Mouse (Mus musculus): ENCODE data around the gene Tmem79. TPM values are rescaled to one million over a fixed set of nuclear protein-coding genes. Genes with fewer than 3 reads are reported as not detected.

Gene Tmem79
- polyA plus RNA-seq, 1 experiment from 2014 or later = 41.3 TPM

- peak overlapping the region; percentile 83 for H3K4me3 ChIP-seq (replicated peaks; ENCODE audit: low read length)
- H3K9ac ChIP-seq (ENCODE audit: low read length) = peak overlapping the region; percentile 93
- ATAC-seq (ENCODE audit: insufficient read depth, low FRiP score) = peak; percentile 18; the same call in 1 of the 2 replicates
- peak overlapping the region; percentile 97 for H3K27ac ChIP-seq (ENCODE audit: low read length)
- H3K27me3 ChIP-seq (ENCODE audit: control insufficient read depth, insufficient read depth, low read length) = no peaks in the 10 kb centered on the region
- no peaks in the 10 kb centered on the region for H3K9me3 ChIP-seq (replicated peaks; ENCODE audit: control insufficient read depth, low read length)
- H3K4me1 ChIP-seq (ENCODE audit: control insufficient read depth, insufficient read depth, low read length) = peaks cover 34% of the 10 kb centered on the region
- no peaks in the 10 kb centered on the region for H3K36me3 ChIP-seq (ENCODE audit: control insufficient read depth, insufficient read depth, low read length)
- WGBS = under 1% methylated on average over 27 of the region's 27 CpGs
- H3K4me2 ChIP-seq (ENCODE audit: low read depth, low read length) = peak overlapping the region; percentile 84
These were observed 403 bp downstream of the Tmem79 start for GRCm38 (mm10) chr3:88335436-88336053.

GRCm38 (mm10) chr3:88334902-88335435 lies 979 bp downstream of the Tmem79 start:
- WGBS = 34% methylated on average over 3 of the region's 3 CpGs
- H3K27ac ChIP-seq (ENCODE audit: low read length) = peak overlapping the region; percentile 97
- H3K9ac ChIP-seq (ENCODE audit: low read length) = peak overlapping the region; percentile 93
- H3K27me3 ChIP-seq (ENCODE audit: control insufficient read depth, insufficient read depth, low read length) = no peaks in the 10 kb centered on the region
- peak overlapping the region; percentile 84 for H3K4me2 ChIP-seq (ENCODE audit: low read depth, low read length)
- H3K9me3 ChIP-seq (replicated peaks; ENCODE audit: control insufficient read depth, low read length) = no peaks in the 10 kb centered on the region
- peak overlapping the region; percentile 83 for H3K4me3 ChIP-seq (replicated peaks; ENCODE audit: low read length)
- H3K36me3 ChIP-seq (ENCODE audit: control insufficient read depth, insufficient read depth, low read length) = no peaks in the 10 kb centered on the region
- peaks cover 34% of the 10 kb centered on the region for H3K4me1 ChIP-seq (ENCODE audit: control insufficient read depth, insufficient read depth, low read length)
- ATAC-seq (ENCODE audit: insufficient read depth, low FRiP score) = no peak

GRCm38 (mm10) chr3:88334029-88334658 lies 1.8 kb downstream of the Tmem79 start:
- H3K27me3 ChIP-seq (ENCODE audit: control insufficient read depth, insufficient read depth, low read length) = no peaks in the 10 kb centered on the region
- H3K4me1 ChIP-seq (ENCODE audit: control insufficient read depth, insufficient read depth, low read length) = peaks cover 33% of the 10 kb centered on the region
- peak overlapping the region; percentile 57 for H3K9ac ChIP-seq (ENCODE audit: low read length)
- H3K36me3 ChIP-seq (ENCODE audit: control insufficient read depth, insufficient read depth, low read length) = no peaks in the 10 kb centered on the region
- ATAC-seq (ENCODE audit: insufficient read depth, low FRiP score) = peak; percentile 67
- no peaks in the 10 kb centered on the region for H3K9me3 ChIP-seq (replicated peaks; ENCODE audit: control insufficient read depth, low read length)
- H3K4me3 ChIP-seq (replicated peaks; ENCODE audit: low read length) = peak overlapping the region; percentile 83
- H3K27ac ChIP-seq (ENCODE audit: low read length) = peak overlapping the region; percentile 97
- 34% methylated on average over 12 of the region's 12 CpGs for WGBS
- H3K4me2 ChIP-seq (ENCODE audit: low read depth, low read length) = peak overlapping the region; percentile 84

- ATAC-seq (ENCODE audit: insufficient read depth, low FRiP score) = no peak
- H3K4me1 ChIP-seq (ENCODE audit: control insufficient read depth, insufficient read depth, low read length) = peaks cover 16% of the 10 kb centered on the region
- 31% methylated on average over 2 of the region's 2 CpGs for WGBS
- no peak overlapping the region for H3K9ac ChIP-seq (ENCODE audit: low read length)
- no peaks in the 10 kb centered on the region for H3K27me3 ChIP-seq (ENCODE audit: control insufficient read depth, insufficient read depth, low read length)
- H3K36me3 ChIP-seq (ENCODE audit: control insufficient read depth, insufficient read depth, low read length) = peaks cover 7% of the 10 kb centered on the region; the same call in 1 of the 2 replicates
- no peak overlapping the region for H3K27ac ChIP-seq (ENCODE audit: low read length)
- no peaks in the 10 kb centered on the region for H3K9me3 ChIP-seq (replicated peaks; ENCODE audit: control insufficient read depth, low read length)
- H3K4me2 ChIP-seq (ENCODE audit: low read depth, low read length) = no peak overlapping the region
- H3K4me3 ChIP-seq (replicated peaks; ENCODE audit: low read length) = no peak overlapping the region
These were observed 4.7 kb downstream of the Tmem79 start for GRCm38 (mm10) chr3:88331282-88331681.

GRCm38 (mm10) chr3:88328956-88329355 lies 7.0 kb downstream of the Tmem79 start:
- H3K4me2 ChIP-seq (ENCODE audit: low read depth, low read length) = no peak overlapping the region

GRCm38 (mm10) chr3:88324951-88325405 lies 11.0 kb downstream of the Tmem79 start, which contains the start of gene Glmp:
Glmp (plus strand) TSS chr3:88325023.
- Histone ChIP-seq H3K4me3 (replicated peaks; ENCODE audit: low read length) (peak within 1 kb of the TSS; percentile 72), H3K9ac (ENCODE audit: low read length) (peak within 1 kb of the TSS; percentile 83), H3K9me3 (replicated peaks; ENCODE audit: control insufficient read depth, low read length) (no peaks in the 10 kb centered on the region), H3K4me2 (ENCODE audit: low read depth, low read length) (peak within 1 kb of the TSS; percentile 77), H3K27me3 (ENCODE audit: control insufficient read depth, insufficient read depth, low read length) (no peaks in the 10 kb centered on the region), H3K27ac (ENCODE audit: low read length) (0 out of 2 replicates have a peak within 1 kb of the TSS, but pooled peaks have one; percentile 2), H3K36me3 (ENCODE audit: control insufficient read depth, insufficient read depth, low read length) (peaks cover 10% of the 10 kb centered on the region), H3K4me1 (ENCODE audit: control insufficient read depth, insufficient read depth, low read length) (peaks cover 9% of the 10 kb centered on the region)
- 0% methylated on average over 10 of the region's 10 CpGs for WGBS
- peak; percentile 84 for ATAC-seq (ENCODE audit: insufficient read depth, low FRiP score)

More at GRCm38 (mm10) chr3:88328956-88329355, 7.0 kb downstream of the Tmem79 start:
- Histone ChIP-seq H3K27ac (ENCODE audit: low read length) (no peak overlapping the region), H3K36me3 (ENCODE audit: control insufficient read depth, insufficient read depth, low read length) (peaks cover 7% of the 10 kb centered on the region; the same call in 1 of the 2 replicates), H3K4me1 (ENCODE audit: control insufficient read depth, insufficient read depth, low read length) (peaks cover 13% of the 10 kb centered on the region), H3K4me3 (replicated peaks; ENCODE audit: low read length) (no peak overlapping the region), H3K9ac (ENCODE audit: low read length) (no peak overlapping the region), H3K27me3 (ENCODE audit: control insufficient read depth, insufficient read depth, low read length) (no peaks in the 10 kb centered on the region), H3K9me3 (replicated peaks; ENCODE audit: control insufficient read depth, low read length) (no peaks in the 10 kb centered on the region)
- ATAC-seq (ENCODE audit: insufficient read depth, low FRiP score) = no peak
- WGBS = 57% methylated on average over 5 of the region's 5 CpGs

GRCm38 (mm10) chr3:88299172-88299571 lies 36.8 kb downstream of the Tmem79 start:
- peaks cover 14% of the 10 kb centered on the region for H3K36me3 ChIP-seq (ENCODE audit: control insufficient read depth, insufficient read depth, low read length)
- peaks cover 11% of the 10 kb centered on the region for H3K4me1 ChIP-seq (ENCODE audit: control insufficient read depth, insufficient read depth, low read length)
- H3K9ac ChIP-seq (ENCODE audit: low read length) = no peak overlapping the region
- no peaks in the 10 kb centered on the region for H3K9me3 ChIP-seq (replicated peaks; ENCODE audit: control insufficient read depth, low read length)
- H3K4me2 ChIP-seq (ENCODE audit: low read depth, low read length) = no peak overlapping the region
- H3K4me3 ChIP-seq (replicated peaks; ENCODE audit: low read length) = no peak overlapping the region
- no peak overlapping the region for H3K27ac ChIP-seq (ENCODE audit: low read length)
- ATAC-seq (ENCODE audit: insufficient read depth, low FRiP score) = no peak
- H3K27me3 ChIP-seq (ENCODE audit: control insufficient read depth, insufficient read depth, low read length) = no peaks in the 10 kb centered on the region
- WGBS = 78% methylated on average over 1 of the region's 1 CpGs

GRCm38 (mm10) chr3:88297321-88297851 lies 38.6 kb downstream of the Tmem79 start:
- H3K9me3 ChIP-seq (replicated peaks; ENCODE audit: control insufficient read depth, low read length) = no peaks in the 10 kb centered on the region
- H3K27me3 ChIP-seq (ENCODE audit: control insufficient read depth, insufficient read depth, low read length) = no peaks in the 10 kb centered on the region
- H3K9ac ChIP-seq (ENCODE audit: low read length) = peak overlapping the region; percentile 95
- H3K27ac ChIP-seq (ENCODE audit: low read length) = peak overlapping the region; percentile 96
- peak overlapping the region; percentile 93 for H3K4me2 ChIP-seq (ENCODE audit: low read depth, low read length)
- peaks cover 14% of the 10 kb centered on the region for H3K36me3 ChIP-seq (ENCODE audit: control insufficient read depth, insufficient read depth, low read length)
- peak overlapping the region; percentile 69 for H3K4me3 ChIP-seq (replicated peaks; ENCODE audit: low read length)
- WGBS = under 1% methylated on average over 30 of the region's 30 CpGs
- ATAC-seq (ENCODE audit: insufficient read depth, low FRiP score) = no peak
- H3K4me1 ChIP-seq (ENCODE audit: control insufficient read depth, insufficient read depth, low read length) = peaks cover 11% of the 10 kb centered on the region

Measured in stomach, embryonic 16.5 days (tissue).